Comparison of ENCODE assay signal across 27 mouse cellular contexts in the genomic region with DNA sequence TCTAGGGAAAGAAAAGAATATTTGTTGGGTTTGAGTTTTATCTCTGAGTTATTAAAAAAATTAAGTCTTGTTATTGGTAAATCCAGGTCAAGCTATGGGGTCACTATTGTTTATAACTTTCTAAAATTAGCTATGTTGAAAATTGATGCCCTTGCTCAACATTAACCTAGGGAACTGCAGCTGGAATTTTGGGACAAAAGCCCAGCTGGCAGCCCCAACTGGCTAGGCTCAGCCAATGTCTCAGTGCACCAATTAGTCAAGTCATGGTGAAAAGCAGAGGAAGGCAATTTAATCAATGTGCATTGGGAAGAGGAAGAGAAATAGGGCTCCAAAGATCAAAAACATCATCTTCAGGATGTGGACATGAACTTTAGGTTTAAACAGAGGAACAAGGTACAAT.
DNase-seq lines count a peak whose midpoint lies in the region; ATAC-seq and TF ChIP-seq lines count a peak whose summit lies in the region.
"Had no signal": no experiment of that assay in that cellular context is flagged by ENCODE, and none has a peak within 500 bp of the region (broad histone marks: within the 10 kb centered on the region; RNA-seq: fewer than 3 reads in every experiment).

No protein-coding gene starts in this region.

- no peaks in the 10 kb centered on the region for H3K36me3 ChIP-seq in stomach, postnatal 0 days (ENCODE audit: control insufficient read depth, insufficient read depth, low read length)
- H3K36me3 ChIP-seq: embryonic facial prominence, embryonic 15.5 days; heart, embryonic 15.5 days; limb, embryonic 10.5 days had no signal

- no peak overlapping the region for H3K27ac ChIP-seq in stomach, postnatal 0 days (replicated peaks)
- H3K27ac ChIP-seq: embryonic facial prominence, embryonic 15.5 days; heart, adult 2 months; heart, embryonic 15.5 days; hindbrain, embryonic 14.5 days; kidney, postnatal 0 days; left cerebral cortex, adult 2 months; limb, embryonic 10.5 days had no signal

- TF ChIP-seq EP300 in stomach, postnatal 0 days (optimal IDR thresholded peaks at IDR 0.05) = no peak

- no peak for TF ChIP-seq CTCF in stomach, postnatal 0 days (IDR thresholded peaks at IDR 0.05; ENCODE audit: low read depth)

- H3K4me1 ChIP-seq in stomach, postnatal 0 days (replicated peaks; ENCODE audit: control insufficient read depth, insufficient read depth) = no peaks in the 10 kb centered on the region
- H3K4me1 ChIP-seq: embryonic facial prominence, embryonic 15.5 days; heart, embryonic 15.5 days; limb, embryonic 10.5 days had no signal

- no peak for ATAC-seq in activated CD4-positive, CD25-positive, alpha-beta regulatory T cell, adult 4 months
- ATAC-seq in stomach, postnatal 0 days (ENCODE audit: low FRiP score, low TSS enrichment) = no peak
- ATAC-seq: CD4-positive, CD25-positive, alpha-beta regulatory T cell, adult 4 months; forebrain, postnatal 0 days; inflammation-experienced regulatory T-cells, adult 6 months; liver, postnatal 0 days; Patski had no signal

- H3K27me3 ChIP-seq in stomach, postnatal 0 days (ENCODE audit: control insufficient read depth, insufficient read depth, low read length) = no peaks in the 10 kb centered on the region
- H3K27me3 ChIP-seq: embryonic facial prominence, embryonic 15.5 days; heart, embryonic 15.5 days; Patski had no signal

- H3K9me3 ChIP-seq in stomach, postnatal 0 days (ENCODE audit: control insufficient read depth, low read length) = no peaks in the 10 kb centered on the region
- H3K9me3 ChIP-seq: embryonic facial prominence, embryonic 15.5 days; heart, embryonic 15.5 days; limb, embryonic 10.5 days had no signal

- peak; percentile 4 for DNase-seq in adrenal gland, postnatal 25 days
- no peak for DNase-seq in adrenal gland, postnatal 4 days (ENCODE audit: low spot score in 2 of 2)
- peak; percentile 8 for DNase-seq in left cerebral cortex, postnatal 4 days
- DNase-seq in left cerebral cortex, postnatal 10 days (ENCODE audit: extremely low spot score in 1 of 2, low spot score in 2 of 2) = no peak
- DNase-seq in adipocyte (ENCODE audit: low spot score) = peak; percentile 57
- peak; percentile 11 for DNase-seq in lung, postnatal 25 days (ENCODE audit: low spot score)
- no peak for DNase-seq in stomach, postnatal 0 days (ENCODE audit: low spot score)
- DNase-seq: cerebellum, adult 18-20 months; forebrain, postnatal 0 days; heart, adult 2 months; heart, postnatal 36 days; kidney, adult 18-20 months; liver; liver, postnatal 0 days; thymus, adult 2 months; thymus, postnatal 4 days had no signal

- H3K4me3 ChIP-seq in stomach, postnatal 0 days (ENCODE audit: low read depth, low read length) = no peak overlapping the region
- H3K4me3 ChIP-seq: embryonic facial prominence, embryonic 15.5 days; heart, adult 2 months; heart, embryonic 15.5 days; left cerebral cortex, adult 2 months; limb, embryonic 10.5 days had no signal

- intact Hi-C loops in left cerebral cortex, postnatal 4 days (cut with DNase I) = no loop called here
- intact Hi-C loops in left cerebral cortex, postnatal 10 days (cut with DNase I) = no loop called here

- no peak overlapping the region for H3K9ac ChIP-seq in stomach, postnatal 0 days (ENCODE audit: low read length)
- H3K9ac ChIP-seq: embryonic facial prominence, embryonic 15.5 days; forebrain, postnatal 0 days; heart, embryonic 15.5 days; hindbrain, embryonic 14.5 days; liver, postnatal 0 days had no signal

- no peak overlapping the region for H3K4me2 ChIP-seq in stomach, postnatal 0 days (replicated peaks; ENCODE audit: low read depth)
- H3K4me2 ChIP-seq: embryonic facial prominence, embryonic 15.5 days; heart, embryonic 15.5 days; hindbrain, embryonic 14.5 days; midbrain, embryonic 11.5 days had no signal

Comparison
In these comparisons a context has a peak if more than half of its experiments do, and no peak if none do; other contexts are left out.
1. DNase-seq: peak in adrenal gland, postnatal 25 days (single experiment), left cerebral cortex, postnatal 4 days (single experiment), adipocyte (single experiment) and lung, postnatal 25 days (single experiment); none in adrenal gland, postnatal 4 days (0 of 2), left cerebral cortex, postnatal 10 days (0 of 2) and stomach, postnatal 0 days (single experiment).